Mouse (Mus musculus) lung, embryonic 15.5 days (tissue): ENCODE measurements around the gene Akap3. TPM values are rescaled to one million over a fixed set of nuclear protein-coding genes. Genes with fewer than 3 reads are reported as not detected.

ENCODE experiments used
- ATAC-seq: fragments of 200-750 bp; cut with Nextera tagmentation; 2 replicates; pipeline ENCODE4 v1.8.0; 2017; ENCODE audit warnings: moderate number of reproducible peaks, borderline replicate concordance; ENCODE audit not compliant: low FRiP score, low TSS enrichment; ENCODE audit errors: extremely low read depth
- H3K27ac ChIP-seq: fragments of 300-500 bp; sonication (generic); 2 replicates; pipeline ENCODE4 v1.5.1; 2015; ENCODE audit warnings: moderate library complexity, mild to moderate bottlenecking, inconsistent platforms
- H3K27me3 ChIP-seq: fragments of 300-500 bp; sonication (generic); 2 replicates; pipeline ENCODE4 v1.6.1; 2015; ENCODE audit warnings: inconsistent platforms
- H3K36me3 ChIP-seq: fragments of 300-500 bp; sonication (generic); 2 replicates; pipeline ENCODE4 v1.6.1; 2015; ENCODE audit warnings: inconsistent platforms
- H3K4me1 ChIP-seq: fragments of 300-500 bp; sonication (generic); 2 replicates; pipeline ENCODE4 v1.6.1; 2015; ENCODE audit warnings: inconsistent platforms
- H3K4me2 ChIP-seq: fragments of 300-500 bp; sonication (generic); 2 replicates; pipeline ENCODE4 v1.6.1; 2015; ENCODE audit warnings: inconsistent platforms, mild to moderate bottlenecking, moderate library complexity
- H3K4me3 ChIP-seq: fragments of 300-500 bp; sonication (generic); 2 replicates; pipeline ENCODE4 v1.5.1; 2015; ENCODE audit warnings: mild to moderate bottlenecking, inconsistent platforms
- H3K9ac ChIP-seq: fragments of 300-500 bp; sonication (generic); 2 replicates; pipeline ENCODE4 v1.6.1; 2015; ENCODE audit warnings: inconsistent platforms
- H3K9me3 ChIP-seq: fragments of 300-500 bp; sonication (generic); 2 replicates; pipeline ENCODE4 v1.6.1; 2016; ENCODE audit warnings: inconsistent platforms
- WGBS: fragments of 180-500 bp; shearing (Covaris S2); methylation state at CpG from one replicate; pipeline ENCODE4 v1.1.7; 2015; 5-methylcytosine and 5-hydroxymethylcytosine counted together
- polyA plus RNA-seq: library from polyadenylated mRNA; unstranded; fragments of >200 nt; fragmentation: Nextera tagmentation; extraction: Ambion mirVana; gene quantifications from 2 replicates; pipeline ENCODE4 v1.2.1, GENCODE M21; 2015

The Akap3 gene
- polyA plus RNA-seq: not detected in 2 replicates

GRCm38 (mm10) chr6:126852881-126853280 is at the start of gene Akap3:
Gene Akap3 (plus strand): TSS chr6:126853098.
- Histone ChIP-seq H3K27me3 (no peaks in the 10 kb centered on the region), H3K4me3 (no peak within 1 kb of the TSS), H3K27ac (no peak within 1 kb of the TSS), H3K4me2 (no peak within 1 kb of the TSS), H3K4me1 (peaks cover 9% of the 10 kb centered on the region), H3K9me3 (no peaks in the 10 kb centered on the region), H3K36me3 (no peaks in the 10 kb centered on the region), H3K9ac (no peak within 1 kb of the TSS)
- no peak for ATAC-seq

- WGBS: 90% methylated on average over 3 of the region's 3 CpGs
- no peak for ATAC-seq
Observed at GRCm38 (mm10) chr6:126806783-126807182, 46.1 kb upstream of the Akap3 start.

GRCm38 (mm10) chr6:126808134-126808533 is 44.8 kb upstream of the Akap3 start:
- Histone ChIP-seq H3K9ac (no peak overlapping the region), H3K9me3 (no peaks in the 10 kb centered on the region), H3K27ac (peak overlapping the region; percentile 46), H3K4me1 (no peaks in the 10 kb centered on the region), H3K36me3 (no peaks in the 10 kb centered on the region), H3K4me3 (peak overlapping the region; percentile 18; the same call in 1 of the 2 replicates), H3K27me3 (no peaks in the 10 kb centered on the region), H3K4me2 (peak overlapping the region; percentile 11)
- no peak for ATAC-seq
- 61% methylated on average over 4 of the region's 4 CpGs for WGBS

More at GRCm38 (mm10) chr6:126806783-126807182, 46.1 kb upstream of the Akap3 start:
- H3K27ac ChIP-seq: no peak overlapping the region
- no peak overlapping the region for H3K4me3 ChIP-seq
- H3K27me3 ChIP-seq: no peaks in the 10 kb centered on the region
- H3K4me1 ChIP-seq: no peaks in the 10 kb centered on the region
- H3K9ac ChIP-seq: no peak overlapping the region
- H3K4me2 ChIP-seq: no peak overlapping the region
- no peaks in the 10 kb centered on the region for H3K36me3 ChIP-seq
- H3K9me3 ChIP-seq: no peaks in the 10 kb centered on the region

- H3K4me1 ChIP-seq: no peaks in the 10 kb centered on the region
- no peaks in the 10 kb centered on the region for H3K36me3 ChIP-seq
- H3K4me3 ChIP-seq: peak overlapping the region; percentile 18; the same call in 1 of the 2 replicates
- ATAC-seq: no peak
- 77% methylated on average over 8 of the region's 8 CpGs for WGBS
- peak overlapping the region; percentile 11 for H3K4me2 ChIP-seq
- H3K9ac ChIP-seq: no peak overlapping the region
- H3K9me3 ChIP-seq: no peaks in the 10 kb centered on the region
- no peaks in the 10 kb centered on the region for H3K27me3 ChIP-seq
- H3K27ac ChIP-seq: peak overlapping the region; percentile 46
Observed at GRCm38 (mm10) chr6:126808561-126808960, 44.3 kb upstream of the Akap3 start.

- Histone ChIP-seq H3K36me3 (no peaks in the 10 kb centered on the region), H3K4me2 (no peak overlapping the region), H3K9ac (no peak overlapping the region), H3K4me3 (no peak overlapping the region), H3K27me3 (no peaks in the 10 kb centered on the region), H3K9me3 (no peaks in the 10 kb centered on the region), H3K27ac (no peak overlapping the region), H3K4me1 (no peaks in the 10 kb centered on the region)
- WGBS: 69% methylated on average over 4 of the region's 4 CpGs
- ATAC-seq: no peak
Observed at GRCm38 (mm10) chr6:126811481-126811880, 41.4 kb upstream of the Akap3 start.

- Histone ChIP-seq H3K27me3 (no peaks in the 10 kb centered on the region), H3K4me3 (no peak overlapping the region), H3K36me3 (0 out of 2 replicates have a peak, but pooled peaks cover 5% of the 10 kb centered on the region), H3K4me1 (no peaks in the 10 kb centered on the region), H3K27ac (no peak overlapping the region), H3K9me3 (no peaks in the 10 kb centered on the region), H3K9ac (no peak overlapping the region), H3K4me2 (no peak overlapping the region)
- no peak for ATAC-seq
- 57% methylated on average over 6 of the region's 6 CpGs for WGBS
Observed at GRCm38 (mm10) chr6:126815206-126815750, 37.6 kb upstream of the Akap3 start.

GRCm38 (mm10) chr6:126816338-126816737 is 36.6 kb upstream of the Akap3 start:
- Histone ChIP-seq H3K27me3 (no peaks in the 10 kb centered on the region), H3K36me3 (peaks cover 14% of the 10 kb centered on the region), H3K4me3 (no peak overlapping the region), H3K4me2 (no peak overlapping the region), H3K9me3 (no peaks in the 10 kb centered on the region), H3K4me1 (no peaks in the 10 kb centered on the region), H3K27ac (no peak overlapping the region), H3K9ac (no peak overlapping the region)
- 89% methylated on average over 8 of the region's 8 CpGs for WGBS
- ATAC-seq: no peak

- Histone ChIP-seq H3K4me3 (no peak overlapping the region), H3K4me2 (no peak overlapping the region), H3K9me3 (no peaks in the 10 kb centered on the region), H3K9ac (no peak overlapping the region), H3K36me3 (peaks cover 74% of the 10 kb centered on the region), H3K27me3 (no peaks in the 10 kb centered on the region), H3K4me1 (no peaks in the 10 kb centered on the region), H3K27ac (no peak overlapping the region)
- no peak for ATAC-seq
- 72% methylated on average over 3 of the region's 3 CpGs for WGBS
Observed at GRCm38 (mm10) chr6:126823087-126823486, 29.8 kb upstream of the Akap3 start.

- Histone ChIP-seq H3K27me3 (no peaks in the 10 kb centered on the region), H3K9me3 (no peaks in the 10 kb centered on the region), H3K4me1 (no peaks in the 10 kb centered on the region), H3K9ac (no peak overlapping the region), H3K4me3 (no peak overlapping the region), H3K27ac (no peak overlapping the region), H3K4me2 (no peak overlapping the region), H3K36me3 (peaks cover 91% of the 10 kb centered on the region)
- no peak for ATAC-seq
- WGBS: 71% methylated on average over 8 of the region's 8 CpGs
Observed at GRCm38 (mm10) chr6:126836628-126837027, 16.3 kb upstream of the Akap3 start.

GRCm38 (mm10) chr6:126848712-126849704 is 3.9 kb upstream of the Akap3 start, which contains the start of gene Ndufa9:
Gene Ndufa9 (minus strand): TSS chr6:126849136.
- Histone ChIP-seq H3K4me1 (peaks cover 15% of the 10 kb centered on the region), H3K9me3 (no peaks in the 10 kb centered on the region), H3K4me2 (peak within 1 kb of the TSS; percentile 86), H3K36me3 (peaks cover 2% of the 10 kb centered on the region; the same call in 1 of the 2 replicates), H3K27me3 (no peaks in the 10 kb centered on the region), H3K9ac (peak within 1 kb of the TSS; percentile 80), H3K4me3 (peak within 1 kb of the TSS; percentile 86), H3K27ac (0 out of 2 replicates have a peak within 1 kb of the TSS, but pooled peaks have one; percentile 37)
- 6% methylated on average over 46 of the region's 46 CpGs for WGBS
- peak; percentile 90; the same call in 1 of the 2 replicates for ATAC-seq

- H3K27me3 ChIP-seq: no peaks in the 10 kb centered on the region
- H3K4me2 ChIP-seq: no peak overlapping the region
- H3K36me3 ChIP-seq: no peaks in the 10 kb centered on the region
- no peaks in the 10 kb centered on the region for H3K9me3 ChIP-seq
- ATAC-seq: no peak
- no peak overlapping the region for H3K9ac ChIP-seq
- H3K4me1 ChIP-seq: no peaks in the 10 kb centered on the region
- no peak overlapping the region for H3K4me3 ChIP-seq
- no peak overlapping the region for H3K27ac ChIP-seq
- 85% methylated on average over 8 of the region's 8 CpGs for WGBS
Observed at GRCm38 (mm10) chr6:126877118-126877517, 24.2 kb downstream of the Akap3 start.

- Histone ChIP-seq H3K27me3 (no peaks in the 10 kb centered on the region), H3K4me1 (no peaks in the 10 kb centered on the region), H3K36me3 (no peaks in the 10 kb centered on the region), H3K9ac (no peak overlapping the region), H3K4me2 (no peak overlapping the region), H3K9me3 (no peaks in the 10 kb centered on the region), H3K27ac (no peak overlapping the region), H3K4me3 (no peak overlapping the region)
- no peak for ATAC-seq
- WGBS: 75% methylated on average over 4 of the region's 5 CpGs
Observed at GRCm38 (mm10) chr6:126907378-126907777, 54.5 kb downstream of the Akap3 start.
